Mouse (Mus musculus): ENCODE data around the gene Lrrc10.
"Not testable (repeated sequence)": the region's sequence is repeated elsewhere in the genome, so short reads cannot be mapped to it uniquely, and the experiment has no call there.

The Lrrc10 gene

GRCm38 (mm10) chr10:117045175-117046056, at the start of gene Lrrc10:
Lrrc10 (plus strand) TSS chr10:117045341.
- DNase-seq: no peak

- DNase-seq: no peak
Observed at GRCm38 (mm10) chr10:116995584-116996235, 49.4 kb upstream of the Lrrc10 start.

- DNase-seq: peak; percentile 57
Observed at GRCm38 (mm10) chr10:116996236-116996600, 48.9 kb upstream of the Lrrc10 start.

GRCm38 (mm10) chr10:116998716-116999455, 46.3 kb upstream of the Lrrc10 start:
- DNase-seq: no peak

- no peak for DNase-seq
Observed at GRCm38 (mm10) chr10:117000975-117001374, 44.2 kb upstream of the Lrrc10 start.

GRCm38 (mm10) chr10:117004695-117005094, 40.4 kb upstream of the Lrrc10 start:
- no peak for DNase-seq

DNA sequence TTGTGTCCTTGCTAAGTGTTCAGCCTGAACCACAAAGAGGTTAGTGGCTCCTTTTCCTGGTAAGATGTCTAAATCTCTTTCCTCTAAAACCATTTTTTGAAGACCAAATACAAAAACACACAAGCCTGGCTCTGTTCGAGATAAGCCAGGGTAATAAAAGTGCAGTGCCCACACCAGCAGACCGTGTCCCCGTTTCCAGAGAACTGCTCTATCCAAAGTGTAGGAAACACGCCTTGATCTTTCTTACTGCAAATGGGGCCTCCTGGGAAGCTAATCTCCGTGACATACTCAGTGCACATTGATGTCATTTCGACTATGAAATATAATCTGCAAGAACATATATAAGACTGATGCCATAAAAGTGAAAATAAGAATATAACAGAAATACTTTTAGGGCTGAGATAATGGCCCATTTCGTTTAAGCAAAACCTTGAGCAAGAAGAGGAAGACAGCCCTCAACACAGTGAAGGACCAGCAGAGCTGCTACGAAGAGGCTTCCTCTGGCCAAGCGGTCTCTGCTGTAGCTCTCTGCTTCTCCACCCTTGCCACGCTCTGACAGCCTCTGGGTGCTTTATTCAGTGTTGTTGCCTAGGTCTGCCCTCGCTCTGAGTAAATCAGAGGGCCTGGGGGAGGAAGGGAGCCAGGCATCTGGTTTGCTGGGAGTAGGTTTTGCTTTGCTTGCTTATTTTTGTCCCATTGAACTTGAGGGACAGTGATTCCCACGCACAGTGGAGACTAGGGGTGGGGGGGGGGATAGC, 39.3 kb upstream of the Lrrc10 start:
- no peak for DNase-seq

GRCm38 (mm10) chr10:117009691-117010090, 35.5 kb upstream of the Lrrc10 start:
- no peak for DNase-seq

DNA sequence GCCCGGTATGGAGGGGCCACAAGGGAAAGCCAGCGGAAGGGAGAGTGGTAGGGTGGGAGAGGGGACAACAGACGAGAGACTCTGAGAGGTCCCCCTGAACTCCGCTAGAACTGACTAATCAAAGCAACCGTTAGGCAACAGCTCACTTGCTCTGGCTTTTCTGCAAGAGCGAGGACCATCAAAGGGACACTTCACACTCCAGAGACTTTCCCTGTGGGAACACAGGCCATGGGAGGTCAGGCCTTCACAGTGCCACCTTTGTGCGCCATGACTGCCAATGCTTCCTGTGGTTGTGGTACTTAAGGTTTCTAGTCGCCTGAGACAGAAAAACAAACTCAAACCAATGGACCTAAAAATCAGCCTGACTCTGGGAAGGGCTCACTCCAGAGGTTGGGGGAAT, 34.1 kb upstream of the Lrrc10 start:
- DNase-seq: no peak

GRCm38 (mm10) chr10:117013689-117014390, 31.3 kb upstream of the Lrrc10 start:
- DNase-seq: no peak

GRCm38 (mm10) chr10:117014565-117014964, 30.6 kb upstream of the Lrrc10 start:
- no peak for DNase-seq

GRCm38 (mm10) chr10:117018281-117018840, 26.8 kb upstream of the Lrrc10 start:
- no peak for DNase-seq

DNA sequence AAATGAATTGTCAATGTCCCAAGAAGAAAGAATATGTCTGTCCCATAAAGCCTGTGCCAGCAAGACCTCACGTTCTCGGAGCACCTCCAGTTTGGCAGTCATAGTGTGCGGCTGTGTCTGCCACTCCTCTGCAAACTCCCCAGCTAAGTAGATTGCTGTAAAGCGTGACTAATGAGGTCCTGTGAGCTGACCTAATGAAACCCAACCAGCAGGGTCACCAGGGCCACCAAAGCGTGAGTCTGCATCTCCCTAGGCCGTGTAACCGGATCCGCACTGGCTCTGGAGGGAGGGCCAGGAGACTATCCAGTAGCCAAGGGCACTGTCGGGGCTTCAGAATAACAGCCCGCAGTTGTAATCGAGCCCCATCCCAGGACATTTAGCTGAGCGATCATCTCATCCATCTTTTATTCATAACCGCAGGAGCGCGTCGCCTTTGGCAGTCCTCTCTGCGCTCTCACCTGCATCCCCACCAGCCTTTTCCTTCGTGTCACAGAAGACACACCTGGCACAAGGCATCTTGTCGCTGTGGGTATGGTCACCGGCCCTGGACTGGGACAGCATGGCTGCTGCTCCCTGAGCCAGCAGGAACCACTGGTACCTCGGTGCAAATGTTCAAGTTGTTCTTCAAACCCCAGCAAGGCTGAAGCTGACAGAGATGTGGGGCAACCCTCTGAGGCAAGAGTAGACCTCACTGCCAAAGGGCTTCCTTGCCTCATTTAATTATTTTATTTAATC, 24.0 kb upstream of the Lrrc10 start:
- DNase-seq: no peak

GRCm38 (mm10) chr10:117023693-117024092, 21.4 kb upstream of the Lrrc10 start:
- no peak for DNase-seq

DNA sequence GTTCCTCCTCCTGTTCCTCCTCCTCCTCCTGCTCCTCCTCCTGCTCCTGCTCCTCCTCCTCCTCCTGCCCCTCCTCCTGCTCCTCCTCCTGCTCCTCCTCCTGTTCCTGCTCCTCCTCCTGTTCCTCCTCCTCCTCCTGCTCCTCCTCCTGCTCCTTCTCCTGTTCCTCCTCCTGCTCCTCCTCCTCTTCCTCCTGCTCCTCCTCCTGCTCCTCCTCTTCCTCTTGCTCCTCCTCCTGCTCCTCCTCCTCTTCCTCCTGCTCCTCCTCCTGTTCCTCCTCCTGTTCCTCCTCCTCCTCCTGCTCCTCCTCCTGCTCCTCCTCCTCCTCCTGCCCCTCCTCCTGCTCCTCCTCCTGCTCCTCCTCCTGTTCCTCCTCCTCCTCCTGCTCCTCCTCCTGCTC, 19.4 kb upstream of the Lrrc10 start:
- DNase-seq: not testable (repeated sequence)

- no peak for DNase-seq
Observed at GRCm38 (mm10) chr10:117026176-117026575, 19.0 kb upstream of the Lrrc10 start.

GRCm38 (mm10) chr10:117031160-117031559, 14.0 kb upstream of the Lrrc10 start:
- DNase-seq: no peak

DNA sequence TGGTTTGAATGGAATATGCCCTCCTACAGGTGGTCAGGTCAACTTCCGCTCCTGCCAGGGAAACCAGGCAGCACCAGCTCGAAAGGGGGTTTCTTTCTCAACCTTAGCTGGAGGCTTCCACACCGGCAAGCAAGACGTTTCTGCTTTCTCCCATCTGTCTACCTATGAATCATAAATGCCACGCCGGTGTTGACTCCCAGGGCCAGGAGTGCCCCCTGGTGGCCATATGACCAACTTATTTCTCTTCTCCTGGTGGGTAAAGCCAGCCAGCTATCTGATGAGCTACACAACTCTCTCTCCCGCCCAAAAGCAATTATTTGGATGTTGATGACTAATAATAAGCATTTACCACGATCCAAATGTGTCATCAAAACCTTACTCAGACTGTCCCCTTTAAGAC, 11.4 kb upstream of the Lrrc10 start:
- DNase-seq: peak; percentile 89

- DNase-seq: no peak
Observed at GRCm38 (mm10) chr10:117040355-117040754, 4.8 kb upstream of the Lrrc10 start.

DNA sequence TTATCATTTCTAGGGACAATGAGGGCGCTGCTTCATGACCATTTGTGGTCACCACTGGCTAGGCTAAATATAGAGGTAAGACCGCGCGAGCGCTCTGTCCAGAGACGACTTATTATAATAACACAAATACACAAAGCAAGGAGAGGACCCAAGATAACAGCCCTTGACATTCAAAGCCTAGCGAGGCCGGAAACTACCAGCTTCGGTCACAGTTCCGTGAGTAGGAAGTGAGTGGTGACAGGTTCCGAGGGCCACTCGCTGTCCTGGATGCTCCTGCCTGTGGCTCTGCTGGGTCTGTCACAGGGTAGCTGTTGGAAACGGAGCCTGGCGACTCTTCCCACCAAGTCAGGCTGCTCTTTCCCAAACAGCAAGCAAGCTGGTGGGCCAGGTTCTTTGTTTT, 2.8 kb upstream of the Lrrc10 start:
- DNase-seq: no peak

Data from lung, postnatal 14 days (tissue).